In the genomic region with DNA sequence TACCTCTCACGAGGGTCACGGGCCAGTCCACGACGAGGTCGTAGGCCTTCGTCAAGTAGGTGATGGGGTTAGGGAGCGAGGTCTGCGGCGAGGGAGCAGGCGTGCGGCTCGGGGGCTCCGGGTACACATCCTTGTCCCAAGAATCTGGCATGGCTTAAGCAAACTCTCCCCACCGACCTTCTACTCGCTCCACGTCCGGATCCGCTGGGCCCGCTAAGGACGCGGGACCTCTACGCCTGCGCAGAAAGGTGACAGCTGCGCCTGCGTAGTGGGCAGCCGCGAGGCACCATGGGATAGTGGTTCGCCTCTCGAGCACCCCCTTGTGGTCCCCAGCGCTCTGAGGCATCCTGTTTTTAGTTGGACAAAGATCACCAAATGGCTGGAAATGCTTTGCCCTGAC, we compare ENCODE assay signal across 8 mouse cellular contexts. TPM values are rescaled to one million over a fixed set of nuclear protein-coding genes. Genes with fewer than 3 reads are reported as not detected.
A peak's percentile ranks its signal among the peaks of the same experiment; 100 is the strongest.
DNase-seq lines count a peak whose midpoint lies in the region; ATAC-seq lines count a peak whose summit lies in the region.

A gene (minus strand): TSS at position 295 of the 400 bp plus-strand sequence.

- peak within 1 kb of the TSS; percentile 86 for H3K9ac ChIP-seq in forebrain, embryonic 11.5 days (ENCODE audit: low read length)
- H3K9ac ChIP-seq in heart, embryonic 16.5 days (ENCODE audit: low read length) = peak within 1 kb of the TSS; percentile 99
- H3K9ac ChIP-seq in liver, embryonic 15.5 days = peak within 1 kb of the TSS; percentile 90
- H3K9ac ChIP-seq in neural tube, embryonic 12.5 days = peak within 1 kb of the TSS; percentile 92

- no peaks in the 10 kb centered on the region for H3K9me3 ChIP-seq in forebrain, embryonic 11.5 days (ENCODE audit: control insufficient read depth, low read length)
- H3K9me3 ChIP-seq in heart, embryonic 16.5 days (replicated peaks; ENCODE audit: control insufficient read depth, low read length) = no peaks in the 10 kb centered on the region
- no peaks in the 10 kb centered on the region for H3K9me3 ChIP-seq in liver, embryonic 15.5 days (replicated peaks)
- H3K9me3 ChIP-seq in neural tube, embryonic 12.5 days = no peaks in the 10 kb centered on the region

- WGBS in forebrain, embryonic 11.5 days = 0% methylated on average over 30 of the region's 30 CpGs
- WGBS in heart, embryonic 16.5 days = under 1% methylated on average over 30 of the region's 30 CpGs
- WGBS in liver, embryonic 15.5 days (ENCODE audit: insufficient replicate concordance) = under 1% methylated on average over 30 of the region's 30 CpGs
- WGBS in neural tube, embryonic 12.5 days = under 1% methylated on average over 30 of the region's 30 CpGs

- H3K27me3 ChIP-seq in forebrain, embryonic 11.5 days (ENCODE audit: control insufficient read depth, insufficient read depth, low read length) = no peaks in the 10 kb centered on the region
- H3K27me3 ChIP-seq in heart, embryonic 16.5 days (ENCODE audit: control insufficient read depth, insufficient read depth, low read length) = no peaks in the 10 kb centered on the region
- peaks cover 10% of the 10 kb centered on the region; the same call in 1 of the 2 replicates for H3K27me3 ChIP-seq in liver, embryonic 15.5 days
- no peaks in the 10 kb centered on the region for H3K27me3 ChIP-seq in neural tube, embryonic 12.5 days (replicated peaks)

- DNase-seq in CD8-positive naive resting alpha-beta T cell, adult 2 months (ENCODE audit: low read depth in 2 of 2, low spot score in 2 of 2) = peak; percentile 95 to 97
- peak; percentile 95 for DNase-seq in c-Kit-positive CD71-negative TER-119-negative erythroid progenitor cells, embryonic 14.5 days (ENCODE audit: low read depth)
- DNase-seq in forebrain, embryonic 11.5 days (ENCODE audit: low spot score) = peak; percentile 98
- DNase-seq in kidney, postnatal 36 days = peak; percentile 97 to 99
- peak; percentile 81 for DNase-seq in telencephalon, adult 2 months (ENCODE audit: low read depth, low spot score)

- peaks cover 3% of the 10 kb centered on the region for H3K36me3 ChIP-seq in forebrain, embryonic 11.5 days (ENCODE audit: control insufficient read depth, insufficient read depth, low read length)
- peaks cover 13% of the 10 kb centered on the region for H3K36me3 ChIP-seq in heart, embryonic 16.5 days (ENCODE audit: control insufficient read depth, insufficient read depth)
- peaks cover 17% of the 10 kb centered on the region for H3K36me3 ChIP-seq in liver, embryonic 15.5 days (replicated peaks)
- peaks cover 15% of the 10 kb centered on the region for H3K36me3 ChIP-seq in neural tube, embryonic 12.5 days

- H3K4me2 ChIP-seq in forebrain, embryonic 11.5 days (ENCODE audit: low read depth, low read length, severe bottlenecking) = peak within 1 kb of the TSS; percentile 86
- H3K4me2 ChIP-seq in heart, embryonic 16.5 days (ENCODE audit: low read depth, low read length) = peak within 1 kb of the TSS; percentile 67
- H3K4me2 ChIP-seq in liver, embryonic 15.5 days = peak within 1 kb of the TSS; percentile 89
- H3K4me2 ChIP-seq in neural tube, embryonic 12.5 days (replicated peaks) = peak within 1 kb of the TSS; percentile 94

- H3K4me3 ChIP-seq in forebrain, embryonic 11.5 days (ENCODE audit: low read depth, low read length) = peak within 1 kb of the TSS; percentile 84
- H3K4me3 ChIP-seq in heart, embryonic 16.5 days (ENCODE audit: low read length) = peak within 1 kb of the TSS; percentile 96
- H3K4me3 ChIP-seq in liver, embryonic 15.5 days (replicated peaks) = peak within 1 kb of the TSS; percentile 92
- peak within 1 kb of the TSS; percentile 71 for H3K4me3 ChIP-seq in neural tube, embryonic 12.5 days

- peaks cover 13% of the 10 kb centered on the region for H3K4me1 ChIP-seq in forebrain, embryonic 11.5 days (replicated peaks; ENCODE audit: control insufficient read depth, insufficient read depth, low read length)
- H3K4me1 ChIP-seq in heart, embryonic 16.5 days (ENCODE audit: control insufficient read depth, insufficient read depth, low read length) = peaks cover 23% of the 10 kb centered on the region
- peaks cover 41% of the 10 kb centered on the region for H3K4me1 ChIP-seq in liver, embryonic 15.5 days (replicated peaks)
- H3K4me1 ChIP-seq in neural tube, embryonic 12.5 days = peaks cover 29% of the 10 kb centered on the region

- peak; percentile 71 for ATAC-seq in forebrain, embryonic 11.5 days (replicated peaks; ENCODE audit: low FRiP score)
- peak; percentile 74 for ATAC-seq in heart, embryonic 16.5 days (replicated peaks; ENCODE audit: extremely low read depth, insufficient read depth, low FRiP score)
- peak; percentile 66 for ATAC-seq in liver, embryonic 15.5 days (ENCODE audit: insufficient read depth)
- ATAC-seq in neural tube, embryonic 12.5 days (ENCODE audit: low FRiP score, low read depth) = peak; percentile 78

- peak within 1 kb of the TSS; percentile 46; the same call in 1 of the 2 replicates for H3K27ac ChIP-seq in forebrain, embryonic 11.5 days (ENCODE audit: low read depth, low read length)
- peak within 1 kb of the TSS; percentile 97 for H3K27ac ChIP-seq in heart, embryonic 16.5 days (ENCODE audit: low read length)
- H3K27ac ChIP-seq in liver, embryonic 15.5 days (replicated peaks) = peak within 1 kb of the TSS; percentile 88
- H3K27ac ChIP-seq in neural tube, embryonic 12.5 days = peak within 1 kb of the TSS; percentile 12; the same call in 1 of the 2 replicates

RNA-seq across cellular contexts. Expression of the gene that starts here (rescaled TPM):
- polyA plus RNA-seq in forebrain, embryonic 11.5 days (2014; fragmentation: Nextera tagmentation; extraction: Ambion mirVana) = 189 and 195 TPM in 2 replicates
- 570 and 615 TPM in 2 replicates for polyA plus RNA-seq in heart, embryonic 16.5 days (2015; fragmentation: Nextera tagmentation; extraction: Ambion mirVana)
- 160 and 162 TPM in 2 replicates for polyA plus RNA-seq in liver, embryonic 15.5 days (2015; fragmentation: Nextera tagmentation; extraction: Ambion mirVana)
- 230 and 240 TPM in 2 replicates for polyA plus RNA-seq in neural tube, embryonic 12.5 days (2016; fragmentation: Nextera tagmentation; extraction: Ambion mirVana)

Comparison
In these comparisons a context has a peak if more than half of its experiments do, and no peak if none do; other contexts are left out.
1. Peak in every context shown above with its lines: DNase-seq, ATAC-seq, H3K4me3 ChIP-seq and H3K27ac ChIP-seq.
2. H3K27ac ChIP-seq: peak in every context shown above with its lines; median percentile 97 in heart, embryonic 16.5 days; 88 in liver, embryonic 15.5 days; 46 in forebrain, embryonic 11.5 days; 12 in neural tube, embryonic 12.5 days.